Mouse (Mus musculus): ENCODE results near the gene Mtln.

Gene Mtln

GRCm38 (mm10) chr2:127754113-127754512 is 38.2 kb downstream of the Mtln start:
- DNase-seq (ENCODE audit: low spot score in 2 of 2): no peak

- no peak for DNase-seq (ENCODE audit: low spot score in 2 of 2)
These were observed 40.3 kb downstream of the Mtln start for GRCm38 (mm10) chr2:127751849-127752610.

- no peak for DNase-seq (ENCODE audit: low spot score in 2 of 2)
These were observed 42.9 kb downstream of the Mtln start for GRCm38 (mm10) chr2:127749376-127749775.

- no peak for DNase-seq (ENCODE audit: low spot score in 2 of 2)
These were observed 44.0 kb downstream of the Mtln start for GRCm38 (mm10) chr2:127748316-127748715.

GRCm38 (mm10) chr2:127742637-127743036 is 49.7 kb downstream of the Mtln start:
- no peak for DNase-seq (ENCODE audit: low spot score in 2 of 2)
